Mouse (Mus musculus) erythroblast, embryonic 14.5 days (primary cell): ENCODE data around the gene Pik3r2. TPM values are rescaled to one million over a fixed set of nuclear protein-coding genes. Genes with fewer than 3 reads are reported as not detected.

ENCODE experiments used
- H3K27me3 ChIP-seq: 2 replicates; pipeline ENCODE4 v1.6.1; 2012; ENCODE audit warnings: inconsistent platforms; ENCODE audit not compliant: control insufficient read depth
- H3K36me3 ChIP-seq: 2 replicates; pipeline ENCODE4 v1.6.1; 2012; ENCODE audit warnings: mild to moderate bottlenecking, inconsistent platforms; ENCODE audit not compliant: control insufficient read depth
- H3K4me1 ChIP-seq: 2 replicates; pipeline ENCODE4 v1.6.1; 2012; ENCODE audit warnings: inconsistent platforms; ENCODE audit not compliant: control insufficient read depth
- H3K4me3 ChIP-seq: replicated peaks from 2 replicates; pipeline ENCODE3; 2012; ENCODE audit warnings: moderate library complexity, mild to moderate bottlenecking, inconsistent platforms
- H3K9me3 ChIP-seq: 2 replicates; pipeline ENCODE4 v1.6.1; 2012; ENCODE audit warnings: low read length, inconsistent platforms, mixed read lengths; ENCODE audit not compliant: control insufficient read depth
- GATA1 ChIP-seq: IDR thresholded peaks from 2 replicates; pipeline ENCODE4 v1.6.1; 2012; ENCODE audit warnings: low read length, inconsistent platforms, mixed read lengths
- TAL1 ChIP-seq: IDR thresholded peaks from 3 replicates; pipeline ENCODE4 v1.6.1; 2012; ENCODE audit warnings: low read length, inconsistent platforms, mixed read lengths
- polyA plus RNA-seq: library from polyadenylated mRNA; stranded (reverse); fragments of >175 nt; gene quantifications from 2 replicates; pipeline ENCODE4 v1.2.3, GENCODE M21; 2012

Pik3r2 gene
- polyA plus RNA-seq, 1 experiment: 3.8 TPM

- Histone ChIP-seq H3K4me1 (peaks cover 25% of the 10 kb centered on the region), H3K4me3 (no peak overlapping the region), H3K9me3 (no peaks in the 10 kb centered on the region; the same call in 1 of the 2 replicates), H3K36me3 (peaks cover 2% of the 10 kb centered on the region; the same call in 1 of the 2 replicates), H3K27me3 (peaks cover 55% of the 10 kb centered on the region)
- no peak for TF ChIP-seq TAL1
- TF ChIP-seq GATA1: no peak
Measured at GRCm38 (mm10) chr8:70749097-70749674, 27.3 kb downstream of the Pik3r2 start.

GRCm38 (mm10) chr8:70748246-70749096 is 28.0 kb downstream of the Pik3r2 start:
- no peak for TF ChIP-seq GATA1
- TF ChIP-seq TAL1: no peak
- peaks cover 62% of the 10 kb centered on the region for H3K27me3 ChIP-seq
- no peaks in the 10 kb centered on the region; the same call in 1 of the 2 replicates for H3K9me3 ChIP-seq
- peaks cover 2% of the 10 kb centered on the region; the same call in 1 of the 2 replicates for H3K36me3 ChIP-seq
- no peak overlapping the region for H3K4me3 ChIP-seq
- peaks cover 18% of the 10 kb centered on the region for H3K4me1 ChIP-seq

- TF ChIP-seq GATA1 (no peak), TAL1 (no peak)
- H3K4me3 ChIP-seq: no peak overlapping the region
- peaks cover 2% of the 10 kb centered on the region; the same call in 1 of the 2 replicates for H3K36me3 ChIP-seq
- H3K4me1 ChIP-seq: peaks cover 8% of the 10 kb centered on the region
- H3K9me3 ChIP-seq: no peaks in the 10 kb centered on the region; the same call in 1 of the 2 replicates
- peaks cover 74% of the 10 kb centered on the region for H3K27me3 ChIP-seq
Measured at GRCm38 (mm10) chr8:70747211-70747890, 29.2 kb downstream of the Pik3r2 start.

GRCm38 (mm10) chr8:70746676-70747075 is 29.8 kb downstream of the Pik3r2 start:
- Histone ChIP-seq H3K4me3 (no peak overlapping the region), H3K36me3 (peaks cover 2% of the 10 kb centered on the region; the same call in 1 of the 2 replicates), H3K9me3 (no peaks in the 10 kb centered on the region; the same call in 1 of the 2 replicates), H3K27me3 (peaks cover 80% of the 10 kb centered on the region), H3K4me1 (peaks cover 4% of the 10 kb centered on the region)
- TF ChIP-seq TAL1 (no peak), GATA1 (no peak)

- Histone ChIP-seq H3K27me3 (peaks cover 89% of the 10 kb centered on the region), H3K4me1 (peaks cover 4% of the 10 kb centered on the region), H3K9me3 (no peaks in the 10 kb centered on the region; the same call in 1 of the 2 replicates), H3K4me3 (no peak overlapping the region), H3K36me3 (peaks cover 2% of the 10 kb centered on the region; the same call in 1 of the 2 replicates)
- no peak for TF ChIP-seq TAL1
- TF ChIP-seq GATA1: no peak
Measured at GRCm38 (mm10) chr8:70745691-70746220, 30.8 kb downstream of the Pik3r2 start.

DNA sequence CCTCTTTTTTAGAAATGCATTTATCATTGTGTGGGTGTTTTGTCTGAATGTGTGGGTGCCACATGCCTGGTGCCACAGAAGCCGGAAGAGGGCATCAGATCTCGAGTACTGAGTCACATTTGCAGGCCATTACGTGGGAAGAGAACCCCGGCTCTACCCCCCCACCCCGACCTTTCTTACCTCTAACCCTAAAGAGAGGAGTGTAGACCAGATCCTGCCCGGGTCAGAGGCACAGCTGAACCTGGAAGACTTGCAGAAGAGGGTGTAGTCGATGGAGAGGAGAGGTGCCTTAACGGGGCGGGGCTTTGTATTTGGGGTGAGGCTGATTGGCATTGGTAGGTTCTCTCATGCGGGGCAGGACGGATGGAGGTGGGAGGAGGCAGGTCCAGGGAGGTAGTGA is 31.7 kb downstream of the Pik3r2 start:
- Histone ChIP-seq H3K4me3 (no peak overlapping the region), H3K27me3 (peaks cover 97% of the 10 kb centered on the region), H3K36me3 (peaks cover 2% of the 10 kb centered on the region; the same call in 1 of the 2 replicates), H3K4me1 (peaks cover 4% of the 10 kb centered on the region), H3K9me3 (no peaks in the 10 kb centered on the region; the same call in 1 of the 2 replicates)
- TF ChIP-seq GATA1 (no peak), TAL1 (no peak)

GRCm38 (mm10) chr8:70743656-70744590 is 32.6 kb downstream of the Pik3r2 start:
- Histone ChIP-seq H3K4me3 (peak overlapping the region; percentile 14), H3K9me3 (no peaks in the 10 kb centered on the region; the same call in 1 of the 2 replicates), H3K27me3 (peaks cover 93% of the 10 kb centered on the region), H3K4me1 (peaks cover 4% of the 10 kb centered on the region), H3K36me3 (peaks cover 2% of the 10 kb centered on the region; the same call in 1 of the 2 replicates)
- TF ChIP-seq TAL1: no peak
- no peak for TF ChIP-seq GATA1
